Mouse (Mus musculus): ENCODE results near the gene Pde6g. TPM values are rescaled to one million over a fixed set of nuclear protein-coding genes. Genes with fewer than 3 reads are reported as not detected.
"Not testable (repeated sequence)": the region's sequence is repeated elsewhere in the genome, so short reads cannot be mapped to it uniquely, and the experiment has no call there.

Gene Pde6g
- total RNA-seq, 2 experiments from 2014 or later: 0.89 TPM; not detected in 1

GRCm38 (mm10) chr11:120437152-120437856 is 16.0 kb downstream of the Pde6g start, which contains the start of gene Nploc4:
Gene Nploc4, minus strand, starts transcription at chr11:120437708.
- peak; percentile 81 to 89 for DNase-seq
- intact Hi-C loops (cut with DNase I): no loop called here

- intact Hi-C loops (cut with DNase I): no loop called here
- no peak for DNase-seq
Observed at GRCm38 (mm10) chr11:120426727-120427126, 26.6 kb downstream of the Pde6g start.

- intact Hi-C loops (cut with DNase I): loop anchor here (5.0 kb wide), 1 partner anchor 46 kb away; the partner anchor contains the start of gene Faap100
- DNase-seq: peak; percentile 28 to 48
Observed at GRCm38 (mm10) chr11:120423569-120424295, 29.6 kb downstream of the Pde6g start.

GRCm38 (mm10) chr11:120422651-120423568 is 30.4 kb downstream of the Pde6g start:
- intact Hi-C loops (cut with DNase I): loop anchor here (5.0 kb wide), 1 partner anchor 46 kb away; the partner anchor contains the start of gene Faap100
- DNase-seq: no peak

- intact Hi-C loops (cut with DNase I): no loop called here
- DNase-seq: no peak
Observed at GRCm38 (mm10) chr11:120418592-120418991, 34.7 kb downstream of the Pde6g start.

- no peak for DNase-seq
- intact Hi-C loops (cut with DNase I): no loop called here
Observed at GRCm38 (mm10) chr11:120417852-120418251, 35.4 kb downstream of the Pde6g start.

GRCm38 (mm10) chr11:120413621-120414020 is 39.7 kb downstream of the Pde6g start:
- DNase-seq; intact Hi-C loops (cut with DNase I): not testable (repeated sequence)

- intact Hi-C loops (cut with DNase I): no loop called here
- no peak for DNase-seq
Observed at GRCm38 (mm10) chr11:120406445-120406844, 46.9 kb downstream of the Pde6g start.

- DNase-seq: no peak
- intact Hi-C loops (cut with DNase I): no loop called here
Observed at GRCm38 (mm10) chr11:120405867-120406266, 47.4 kb downstream of the Pde6g start.

GRCm38 (mm10) chr11:120404814-120405213 is 48.5 kb downstream of the Pde6g start:
- no peak for DNase-seq
- intact Hi-C loops (cut with DNase I): no loop called here

GRCm38 (mm10) chr11:120399319-120399718 is 54.0 kb downstream of the Pde6g start:
- intact Hi-C loops (cut with DNase I): no loop called here
- no peak for DNase-seq

Other genes starting within 250 kb of the Pde6g start
- gene Bahcc1, start 220.6 kb downstream of the Pde6g start, total RNA-seq (2021): 1 to 10 TPM; 2.3 to 4.1 TPM
- 100 to 1,000 TPM; 186 to 222 TPM for gene Actg1, start 105.0 kb downstream of the Pde6g start, total RNA-seq (2021)
- gene Fscn2, start 92.0 kb downstream of the Pde6g start, total RNA-seq (2021): under 1 TPM; 0.31 to 0.37 TPM
- 10 to 100 TPM; 21.7 to 22.9 TPM for gene Faap100, start 74.7 kb downstream of the Pde6g start, total RNA-seq (2021)
- 10 to 100 TPM; 67.6 to 71.0 TPM for gene Nploc4, start 15.8 kb downstream of the Pde6g start, total RNA-seq (2021)
- under 1 TPM in 1 of 2 experiments, not detected in 1; 0.69 TPM for gene Tspan10, start 10.9 kb downstream of the Pde6g start, total RNA-seq (2021)
- gene Oxld1, start 4.6 kb upstream of the Pde6g start, total RNA-seq (2021): 10 to 100 TPM; 21.4 to 25.6 TPM
- 1 to 10 TPM; 4.1 to 6.2 TPM for gene Ccdc137, start 4.6 kb upstream of the Pde6g start, total RNA-seq (2021)
- 1 to 10 TPM; 4.8 to 6.3 TPM for gene Arl16, start 14.1 kb upstream of the Pde6g start, total RNA-seq (2021)
- 100 to 1,000 TPM; 142 to 144 TPM for gene Mrpl12, start 31.1 kb upstream of the Pde6g start, total RNA-seq (2021)
- gene Slc25a10, start 38.3 kb upstream of the Pde6g start, total RNA-seq (2021): 1 to 10 TPM; 3.7 to 4.5 TPM
- under 1 TPM; 0.18 to 0.25 TPM for gene Gcgr, start 77.2 kb upstream of the Pde6g start, total RNA-seq (2021)
- gene Mcrip1, start 96.2 kb upstream of the Pde6g start, total RNA-seq (2021): 10 to 100 TPM; 19.9 to 23.8 TPM
- 100 to 1,000 TPM; 153 to 173 TPM for gene Ppp1r27, start 97.6 kb upstream of the Pde6g start, total RNA-seq (2021)
- gene P4hb, start 119.8 kb upstream of the Pde6g start, total RNA-seq (2021): 100 to 1,000 TPM; 174 to 203 TPM
- 10 to 100 TPM; 73.1 to 77.1 TPM for gene Arhgdia, start 128.1 kb upstream of the Pde6g start, total RNA-seq (2021)
- 10 to 100 TPM; 36.1 to 41.5 TPM for gene Alyref, start 144.9 kb upstream of the Pde6g start, total RNA-seq (2021)
- 10 to 100 TPM; 44.0 to 50.5 TPM for gene Anapc11, start 144.9 kb upstream of the Pde6g start, total RNA-seq (2021)
- not detected for gene Npb, start 155.0 kb upstream of the Pde6g start, total RNA-seq (2021)
- 10 to 100 TPM; 26.7 to 33.5 TPM for gene Pcyt2, start 164.4 kb upstream of the Pde6g start, total RNA-seq (2021)
- gene Sirt7, start 171.7 kb upstream of the Pde6g start, total RNA-seq (2021): 1 to 10 TPM; 4.5 TPM
- gene Mafg, start 180.1 kb upstream of the Pde6g start, total RNA-seq (2021): 10 to 100 TPM; 48.3 to 53.7 TPM
- 1 to 10 TPM; 3.2 to 5.8 TPM for gene Pycr1, start 190.3 kb upstream of the Pde6g start, total RNA-seq (2021)
- gene Myadml2, start 194.7 kb upstream of the Pde6g start, total RNA-seq (2021): 100 to 1,000 TPM; 129 to 137 TPM
- not detected for gene Notum, start 207.7 kb upstream of the Pde6g start, total RNA-seq (2021)
- 10 to 100 TPM; 24.4 to 34.0 TPM for gene Aspscr1, start 219.5 kb upstream of the Pde6g start, total RNA-seq (2021)

Data from gastrocnemius, postnatal 36 days (tissue).